In the genomic region with DNA sequence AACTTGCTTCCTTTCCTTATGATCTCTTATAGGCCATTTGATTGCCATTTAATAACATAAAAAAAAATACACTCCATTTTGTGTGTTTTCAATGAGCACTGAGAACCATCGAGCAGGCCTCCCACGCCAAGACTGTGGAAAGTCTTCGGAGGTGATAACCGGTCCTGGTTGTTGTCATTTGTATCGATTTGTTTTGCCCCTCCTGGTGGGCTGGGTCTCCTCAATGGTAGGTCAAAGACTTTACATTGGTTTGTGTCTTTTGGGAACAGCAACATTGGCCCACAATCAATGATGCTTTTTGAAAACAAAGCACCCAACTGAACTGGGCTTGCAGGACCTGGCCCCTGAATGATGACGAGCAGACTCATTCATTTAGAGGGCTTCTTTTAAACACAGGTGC, we compare ENCODE assay signal across 25 mouse cellular contexts. TPM values are rescaled to one million over a fixed set of nuclear protein-coding genes. Genes with fewer than 3 reads are reported as not detected.
A peak's percentile ranks its signal among the peaks of the same experiment; 100 is the strongest.
DNase-seq lines count a peak whose midpoint lies in the region; TF ChIP-seq lines count a peak whose summit lies in the region.
"Had no signal": no experiment of that assay in that cellular context is flagged by ENCODE, and none has a peak within 500 bp of the region (broad histone marks: within the 10 kb centered on the region; RNA-seq: fewer than 3 reads in every experiment).

No protein-coding gene starts in this region.

- no peaks in the 10 kb centered on the region for H3K27me3 ChIP-seq in spleen, adult 2 months (ENCODE audit: control insufficient read depth, insufficient read depth, low read length)
- no peaks in the 10 kb centered on the region for H3K27me3 ChIP-seq in CH12.LX (replicated peaks)
- H3K27me3 ChIP-seq: embryonic facial prominence, embryonic 15.5 days; heart, embryonic 15.5 days; intestine, embryonic 15.5 days had no signal

- 78% methylated on average over 6 of the region's 6 CpGs for WGBS in spleen, adult 2 months

- no peak for DNase-seq in spleen, adult 2 months (ENCODE audit: low read depth in 1 of 2, low spot score in 2 of 2)
- no peak for DNase-seq in spleen, postnatal 36 days (ENCODE audit: low spot score in 2 of 2)
- DNase-seq in A20 (ENCODE audit: low read depth, low spot score) (peak; percentile 57), CH12.LX (ENCODE audit: extremely low read depth) (no peak)
- no peak for DNase-seq in heart, adult 18-20 months
- no peak for DNase-seq in left cerebral cortex, adult 11 months (ENCODE audit: low spot score)
- no peak for DNase-seq in urinary bladder, postnatal 36 days (ENCODE audit: low spot score in 2 of 2)
- DNase-seq: adrenal gland, adult 8-10 months; adrenal gland, postnatal 36 days; cerebellum, adult 18-20 months; cerebellum, postnatal 10 days; embryo, embryonic 11 days; heart, adult 2 months; heart, postnatal 14 days had no signal

- no peak for TF ChIP-seq CTCF in spleen, adult 2 months (IDR thresholded peaks at IDR 0.05; ENCODE audit: extremely low read depth, insufficient read depth, insufficient read length, insufficient replicate concordance)
- no peak for TF ChIP-seq CTCF in CH12.LX (conservative IDR thresholded peaks at IDR 0.05 in 1 of 2, IDR thresholded peaks at IDR 0.05 in 1 of 2; ENCODE audit: low read depth in 2 of 2, low read length in 2 of 2)

- H3K4me2 ChIP-seq in CH12.LX (ENCODE audit: insufficient read depth, low read depth, poor library complexity, severe bottlenecking), result peak overlapping the region; percentile 84
- H3K4me2 ChIP-seq: embryonic facial prominence, embryonic 15.5 days; heart, embryonic 11.5 days; heart, embryonic 15.5 days; hindbrain, embryonic 13.5 days; intestine, embryonic 15.5 days had no signal

- dilution Hi-C loops in CH12.LX (cut with MboI; ENCODE audit: extremely low pct_ligation_motif_present, extremely low pct_unique_long_range_greater_than_20kb, low sequenced_read_pairs), result no loop called here

- peaks cover 26% of the 10 kb centered on the region for H3K4me1 ChIP-seq in spleen, adult 2 months (ENCODE audit: control insufficient read depth, insufficient read depth, insufficient read length)
- H3K4me1 ChIP-seq in CH12.LX (ENCODE audit: control insufficient read depth in 1 of 2, insufficient read depth in 2 of 2), result peaks cover 16 to 36% of the 10 kb centered on the region in 2 experiments
- H3K4me1 ChIP-seq in brown adipose tissue, adult 24 weeks (ENCODE audit: control insufficient read depth, insufficient read depth, insufficient read length, low read length), result no peaks in the 10 kb centered on the region
- H3K4me1 ChIP-seq: embryonic facial prominence, embryonic 15.5 days; heart, embryonic 15.5 days; hindbrain, embryonic 13.5 days had no signal

- H3K27ac ChIP-seq in spleen, adult 2 months (ENCODE audit: insufficient read depth, low read length), result peak overlapping the region; percentile 98
- peak overlapping the region; percentile 99 for H3K27ac ChIP-seq in CH12.LX (ENCODE audit: insufficient read depth, low read depth)
- H3K27ac ChIP-seq in brown adipose tissue, adult 24 weeks (replicated peaks; ENCODE audit: low read depth, low read length), result 0 out of 2 replicates have a peak overlapping the region, but pooled peaks have one; percentile 11
- H3K27ac ChIP-seq: embryonic facial prominence, embryonic 15.5 days; forebrain, embryonic 10.5 days; heart, adult 2 months; heart, embryonic 15.5 days; hindbrain, embryonic 13.5 days; hindbrain, postnatal 0 days; intestine, embryonic 15.5 days had no signal

- no peaks in the 10 kb centered on the region for H3K9me3 ChIP-seq in CH12.LX (replicated peaks; ENCODE audit: low read length)
- H3K9me3 ChIP-seq: embryonic facial prominence, embryonic 15.5 days; forebrain, embryonic 10.5 days; G1E; heart, embryonic 15.5 days; hindbrain, embryonic 13.5 days; intestine, embryonic 15.5 days had no signal

- TF ChIP-seq RAD21 in CH12.LX (IDR thresholded peaks at IDR 0.05; ENCODE audit: low read depth, low read length), result no peak

- TF ChIP-seq POLR2A in spleen, adult 2 months (IDR thresholded peaks at IDR 0.05; ENCODE audit: low read depth, low read length), result no peak
- no peak; the same call in 1 of the 2 replicates for TF ChIP-seq POLR2A in CH12.LX (IDR thresholded peaks at IDR 0.05; ENCODE audit: low read depth, low read length)

- no peaks in the 10 kb centered on the region for H3K79me2 ChIP-seq in CH12.LX (replicated peaks; ENCODE audit: control insufficient read depth, extremely low read depth, insufficient read depth, poor library complexity, severe bottlenecking)

- peak overlapping the region; percentile 64; the same call in 1 of the 2 replicates for H3K4me3 ChIP-seq in spleen, adult 2 months (ENCODE audit: extremely low read depth, insufficient read depth, insufficient read length)
- H3K4me3 ChIP-seq in CH12.LX (replicated peaks in 1 of 3; ENCODE audit: low read depth in 2 of 3, low read length in 2 of 3, poor library complexity in 1 of 3), result peak overlapping the region; percentile 55 to 73 (median 55)
- H3K4me3 ChIP-seq in brown adipose tissue, adult 24 weeks (ENCODE audit: insufficient read depth, low read depth, low read length), result no peak overlapping the region
- H3K4me3 ChIP-seq: embryonic facial prominence, embryonic 15.5 days; erythroblast, embryonic 14.5 days; forebrain, embryonic 10.5 days; heart, adult 2 months; heart, embryonic 15.5 days; hindbrain, embryonic 13.5 days; intestine, embryonic 15.5 days had no signal

- H3K36me3 ChIP-seq in spleen, adult 2 months (ENCODE audit: control insufficient read depth, insufficient read depth, low read length), result no peaks in the 10 kb centered on the region
- no peaks in the 10 kb centered on the region for H3K36me3 ChIP-seq in CH12.LX (replicated peaks in 1 of 2; ENCODE audit: control insufficient read depth in 1 of 2, insufficient read depth in 1 of 2, low read length in 1 of 2)
- H3K36me3 ChIP-seq: embryonic facial prominence, embryonic 15.5 days; forebrain, embryonic 10.5 days; G1E; heart, embryonic 15.5 days; hindbrain, embryonic 13.5 days; intestine, embryonic 15.5 days had no signal

- in situ Hi-C loops in CH12.LX (cut with MboI; ENCODE audit: low pct_ligation_motif_present, low pct_unique_long_range_greater_than_20kb, low sequenced_read_pairs), result loop anchor here (25.0 kb wide), 2 partner anchors 415 to 1040 kb away; no protein-coding TSS in a partner anchor

- H3K9ac ChIP-seq in CH12.LX (ENCODE audit: insufficient read depth, low read depth), result peak overlapping the region; percentile 98
- H3K9ac ChIP-seq: embryonic facial prominence, embryonic 15.5 days; heart, embryonic 15.5 days; hindbrain, embryonic 13.5 days; intestine, embryonic 15.5 days had no signal

- TF ChIP-seq EP300 in CH12.LX (IDR thresholded peaks at IDR 0.05; ENCODE audit: low read length), result no peak

TF ChIP-seq in CH12.LX, 34 proteins besides CTCF, POLR2A, EP300 and RAD21:
- TF ChIP-seq TBP (conservative IDR thresholded peaks at IDR 0.05; ENCODE audit: low read depth, low read length), result 0 out of 2 replicates have a peak, but pooled peaks have one; percentile 33
- TF ChIP-seq IRF4 (IDR thresholded peaks at IDR 0.05; ENCODE audit: low read depth, low read length), result no peak
- TF ChIP-seq NELFE (IDR thresholded peaks at IDR 0.05; ENCODE audit: low read depth, low read length), result 0 out of 2 replicates have a peak, but pooled peaks have one; percentile 8
- peak; percentile 39; the same call in 1 of the 2 replicates for TF ChIP-seq TCF12 (IDR thresholded peaks at IDR 0.05; ENCODE audit: low read depth, low read length)

RNA-seq across cellular contexts. Expression of a gene that starts 18.6 kb away (rescaled TPM):
- polyA plus RNA-seq in spleen, adult 2 months (2012; rRNA removed), result 327 and 363 TPM in 2 replicates
- total RNA-seq in CH12.LX (2012; rRNA removed) (2,307 and 2,940 TPM in 2 replicates), CH12.LX (2014; rRNA removed) (6,726 and 7,895 TPM in 2 replicates)
- polyA plus RNA-seq in CH12.LX (2012; ENCODE audit: insufficient read length, low read depth), result 1,685 and 1,828 TPM in 2 replicates
- polyA plus RNA-seq in brown adipose tissue, adult 24 weeks (2012; ENCODE audit: insufficient read depth, insufficient read length, missing spikeins), result 941 and 1,203 TPM in 2 replicates
- 100 to 1,000 TPM; 525 to 536 TPM for total RNA-seq in heart, adult 18-20 months (2021)
- polyA plus RNA-seq: G1E had no signal

RNA-seq across cellular contexts. Expression of a gene that starts 36.4 kb away (rescaled TPM):
- polyA plus RNA-seq in spleen, adult 2 months (2012; rRNA removed), result 1.0 and 1.1 TPM in 2 replicates
- total RNA-seq in CH12.LX (2012; rRNA removed) (not detected in 2 replicates), CH12.LX (2014; rRNA removed) (not detected in 2 replicates)
- not detected in 2 replicates for polyA plus RNA-seq in CH12.LX (2012; ENCODE audit: insufficient read length, low read depth)
- 0.79 and 0.99 TPM in 2 replicates for polyA plus RNA-seq in brown adipose tissue, adult 24 weeks (2012; ENCODE audit: insufficient read depth, insufficient read length, missing spikeins)
- total RNA-seq in heart, adult 18-20 months (2021), result 1 to 10 TPM; 1.9 to 2.8 TPM
- polyA plus RNA-seq: embryonic facial prominence, embryonic 11.5 days; erythroblast, embryonic 14.5 days; forebrain, embryonic 10.5 days; G1E had no signal

Comparison
In these comparisons a context has a peak if more than half of its experiments do, and no peak if none do; other contexts are left out.
1. H3K27ac ChIP-seq: peak in every context shown above with its lines; median percentile 99 in CH12.LX; 98 in spleen, adult 2 months; 11 in brown adipose tissue, adult 24 weeks.